Mouse (Mus musculus): Measurements from ENCODE around the gene Pycard.
"Not testable (repeated sequence)": the region's sequence is repeated elsewhere in the genome, so short reads cannot be mapped to it uniquely, and the experiment has no call there.

The Pycard gene

DNA sequence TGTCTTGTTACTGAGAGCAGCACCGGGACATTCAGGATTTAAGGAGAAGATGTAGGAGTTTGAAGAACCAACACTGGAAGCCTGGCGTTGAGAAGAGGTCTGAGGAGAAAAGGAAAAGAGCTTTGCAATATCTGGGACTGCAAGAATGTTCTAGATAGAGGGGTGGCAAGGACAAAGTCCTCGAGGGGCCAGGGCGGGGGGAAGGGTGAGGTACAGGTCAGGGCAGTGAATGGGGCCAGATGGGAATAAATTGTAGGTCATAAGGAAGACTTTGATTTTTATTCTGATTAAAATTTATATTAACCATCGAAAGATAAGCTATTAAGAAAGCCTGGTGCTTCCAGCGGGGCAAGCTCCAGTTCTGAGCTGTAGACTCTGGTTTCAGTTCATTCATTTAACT, 9.4 kb upstream of the Pycard start:
- DNase-seq = no peak

GRCm38 (mm10) chr7:128000068-128000950, 6.6 kb upstream of the Pycard start:
- DNase-seq = no peak

- DNase-seq = no peak
These were observed 5.8 kb upstream of the Pycard start for GRCm38 (mm10) chr7:127999436-127999835.

- peak; percentile 39 to 59 for DNase-seq
These were observed 953 bp downstream of the Pycard start for GRCm38 (mm10) chr7:127992488-127993340.

GRCm38 (mm10) chr7:127991643-127992487, 1.8 kb downstream of the Pycard start:
- peak; percentile 80 to 84 for DNase-seq

DNA sequence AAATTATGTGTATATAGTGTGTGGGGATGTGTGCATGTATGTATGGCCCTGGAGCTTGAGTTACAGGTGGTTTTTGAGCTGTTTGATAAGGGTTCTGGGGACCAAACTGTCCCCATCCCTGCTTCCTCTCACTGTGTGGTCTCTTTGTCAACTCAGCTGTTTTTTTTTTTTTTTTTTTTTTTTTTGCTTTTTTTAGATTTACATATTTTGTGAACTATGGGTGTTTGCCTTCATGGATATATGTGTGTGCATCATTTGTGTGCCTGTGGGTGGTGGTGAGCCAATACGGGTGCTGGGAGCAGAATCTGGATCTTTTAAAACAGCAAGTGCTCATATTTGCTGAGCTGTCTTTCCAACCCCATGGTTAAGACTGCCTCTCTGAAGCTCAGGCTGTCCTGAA, 4.8 kb downstream of the Pycard start:
- DNase-seq = no peak

DNA sequence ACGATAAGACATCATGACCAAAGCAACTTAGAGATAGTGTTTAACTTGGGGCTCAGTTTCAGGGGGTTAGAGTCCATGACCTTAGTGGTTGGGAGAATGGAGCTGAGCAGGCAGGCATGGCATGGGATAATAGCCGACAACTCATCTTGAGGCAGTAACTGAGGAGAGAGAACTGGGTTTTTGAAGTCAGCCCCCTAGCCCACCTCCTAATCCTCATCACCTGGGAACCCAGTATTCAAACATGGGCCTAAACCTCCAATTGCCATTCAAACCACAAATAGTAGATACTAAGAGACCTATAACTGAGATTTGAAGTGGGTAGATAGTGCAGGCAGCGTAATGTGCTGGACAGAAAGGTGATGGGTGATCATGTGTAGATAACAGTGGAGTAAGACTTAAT, 13.1 kb downstream of the Pycard start:
- DNase-seq = no peak

- DNase-seq = no peak
These were observed 14.8 kb downstream of the Pycard start for GRCm38 (mm10) chr7:127978856-127979255.

DNA sequence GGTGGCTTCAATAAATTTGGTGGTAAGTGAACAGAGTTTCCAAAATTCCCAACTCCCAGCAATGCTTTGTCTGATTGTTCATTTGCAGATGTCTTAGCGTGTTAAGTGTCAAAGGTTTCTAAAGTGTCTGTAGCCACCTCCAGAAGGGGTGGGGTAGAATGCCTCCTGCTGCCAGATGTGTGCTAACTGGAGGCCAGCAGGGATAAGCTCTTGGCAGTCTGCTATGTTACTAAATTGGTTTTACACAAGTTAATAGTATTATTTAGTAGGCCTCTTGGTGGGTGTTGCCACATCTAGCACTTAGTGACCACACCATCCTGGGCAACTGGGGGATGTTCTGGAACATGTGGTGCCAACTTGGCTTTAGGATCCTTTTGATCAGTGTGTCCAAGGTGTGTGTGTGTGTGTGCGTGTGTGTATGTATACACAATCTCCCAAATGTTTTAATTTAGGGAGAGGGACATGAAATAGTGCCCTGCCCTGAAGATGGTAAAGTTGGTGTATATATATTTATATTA, 19.2 kb downstream of the Pycard start:
- no peak for DNase-seq

DNA sequence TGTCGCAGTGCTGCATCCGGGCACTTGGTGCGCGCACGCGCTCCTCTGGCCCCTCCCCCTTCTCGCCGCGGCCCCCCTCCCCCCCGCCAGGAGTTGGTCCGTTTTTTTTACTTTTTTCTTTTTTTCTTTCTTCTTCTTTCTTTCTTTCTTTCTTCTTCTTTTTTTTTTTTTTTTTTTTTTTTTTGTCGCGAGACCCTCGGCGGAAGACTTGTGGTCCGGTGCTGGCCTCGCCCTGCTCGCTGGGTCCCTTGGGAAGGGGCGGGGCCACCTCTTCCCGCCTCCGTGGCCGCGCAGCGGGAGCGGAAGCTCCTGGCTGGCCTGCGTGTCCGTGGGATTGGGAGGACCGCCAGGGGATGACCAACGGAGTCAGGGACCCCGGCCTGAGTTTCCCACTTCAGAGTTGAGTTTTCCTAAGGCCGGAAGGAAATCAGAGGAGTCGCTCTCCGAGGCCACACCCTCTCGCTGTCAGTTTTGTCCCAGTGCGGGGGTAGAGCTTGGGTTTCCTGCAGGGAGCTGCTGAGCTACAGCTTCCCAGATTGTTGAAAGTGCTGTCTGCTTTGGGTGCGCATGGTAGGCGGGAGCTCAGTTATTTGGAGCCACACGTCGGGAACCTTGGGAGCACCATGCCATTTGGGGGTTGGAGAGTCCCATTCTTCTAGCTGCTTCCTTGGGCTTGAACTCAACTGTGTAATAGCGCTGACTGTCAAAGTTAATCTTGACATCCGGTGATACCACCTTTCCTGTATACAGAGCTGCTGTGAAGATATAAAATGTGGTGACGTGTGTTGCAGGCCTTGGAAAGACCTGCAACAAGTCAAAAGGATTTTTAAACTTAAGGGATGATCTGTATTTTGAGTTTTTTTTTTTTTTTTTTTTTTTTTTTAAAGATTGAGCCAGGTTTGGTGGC, 25.5 kb downstream of the Pycard start:
- peak; percentile 68 to 81 for DNase-seq

- DNase-seq = peak; percentile 93 to 95
These were observed 26.4 kb downstream of the Pycard start, which contains the start of gene Fus for GRCm38 (mm10) chr7:127967004-127967921. Gene Fus, plus strand, starts transcription at chr7:127967457.

GRCm38 (mm10) chr7:127966371-127966918, 27.2 kb downstream of the Pycard start:
- DNase-seq = peak in 1 of 2 experiments; percentile 19

- no peak for DNase-seq
These were observed 34.3 kb downstream of the Pycard start for GRCm38 (mm10) chr7:127959364-127959763.

DNA sequence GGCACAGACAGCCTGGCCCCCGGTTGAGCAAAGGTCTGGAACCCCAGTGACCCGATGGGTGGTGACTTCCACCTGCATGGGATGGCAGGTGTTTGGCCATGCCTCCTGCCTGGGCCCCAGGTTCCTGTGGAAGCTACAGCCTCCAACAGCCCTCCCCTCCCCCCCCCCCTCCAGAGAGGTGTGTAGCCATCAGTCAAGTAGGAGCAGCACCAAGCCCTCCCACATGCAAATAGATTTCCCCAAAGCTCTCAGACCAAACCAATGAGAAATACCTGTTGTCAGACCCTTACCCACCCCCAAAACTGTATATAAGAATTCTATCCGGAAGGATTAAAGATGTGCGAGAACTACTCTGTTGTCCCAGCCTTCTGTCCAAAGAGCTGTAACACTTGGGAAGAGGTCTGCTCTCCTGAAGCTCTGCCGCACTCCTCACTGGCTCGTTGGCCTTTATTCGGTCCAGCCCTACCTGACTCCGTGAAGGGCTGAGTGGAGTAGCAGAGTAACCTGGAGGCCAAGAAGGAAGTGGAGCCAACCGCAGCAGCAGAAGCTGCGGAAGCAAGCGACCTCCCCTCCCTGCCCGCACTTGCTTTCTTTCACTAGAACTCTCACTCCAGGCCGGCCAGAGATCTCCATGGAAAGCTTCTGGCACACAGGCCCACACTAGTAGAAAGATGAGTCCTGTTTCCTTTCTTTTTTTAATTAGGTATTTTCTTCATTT, 40.6 kb downstream of the Pycard start:
- peak; percentile 35 to 40 for DNase-seq

- no peak for DNase-seq
These were observed 47.1 kb downstream of the Pycard start, which contains the start of gene Prss36 for GRCm38 (mm10) chr7:127946470-127947023. Gene Prss36, minus strand, starts transcription at chr7:127946725.

DNA sequence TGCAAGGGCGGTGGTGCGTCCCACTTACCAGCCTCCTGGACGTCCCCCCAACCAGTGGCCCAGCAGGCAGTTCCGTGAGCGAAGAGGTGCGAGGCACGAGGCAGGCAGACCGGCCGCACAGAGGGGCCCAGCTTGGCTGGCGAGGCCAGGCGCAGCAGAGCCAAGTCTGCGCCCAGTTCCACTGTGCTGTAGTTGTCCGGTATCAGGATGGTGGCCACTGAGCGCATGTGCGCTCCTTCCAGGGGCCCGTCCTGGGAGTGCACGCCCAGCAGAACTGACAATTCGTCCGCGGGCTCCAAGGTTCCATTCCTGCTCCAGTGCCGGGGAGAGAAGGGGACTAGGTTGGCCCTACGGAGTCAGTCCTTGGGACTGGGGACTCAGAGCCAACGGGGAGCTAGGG, 49.1 kb downstream of the Pycard start:
- DNase-seq = no peak

DNA sequence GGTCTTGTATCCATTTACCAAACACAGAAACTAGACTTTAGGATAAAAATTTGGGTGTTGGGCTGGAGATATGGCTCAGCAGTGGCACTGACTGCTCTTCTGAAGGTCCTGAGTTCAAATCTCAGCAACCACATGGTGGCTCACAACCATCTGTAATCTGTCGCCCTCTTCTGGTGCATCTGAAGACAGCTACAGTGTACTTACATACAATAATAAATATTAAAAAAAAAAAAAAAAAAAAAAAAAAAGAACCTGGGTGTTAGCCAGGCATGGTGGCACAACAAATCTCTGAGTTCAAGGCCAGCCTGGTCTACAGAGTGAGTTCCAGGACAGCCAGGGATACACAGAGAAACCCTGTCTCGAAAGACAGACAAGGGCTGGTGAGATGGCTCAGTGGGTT, 51.6 kb downstream of the Pycard start:
- not testable (repeated sequence) for DNase-seq
